Mouse (Mus musculus): ENCODE measurements around the gene Magi1.

GRCm38 (mm10) chr6:94158119-94158848, 125.4 kb downstream of the Magi1 start:
- no peak for TF ChIP-seq CTCF (IDR thresholded peaks at IDR 0.05; ENCODE audit: insufficient read depth, low read depth, low read length)
- no peak for TF ChIP-seq POLR2A (IDR thresholded peaks at IDR 0.05; ENCODE audit: insufficient read depth, low read depth, low read length)

All from olfactory bulb, adult 2 months (tissue).